Mouse (Mus musculus) ES-Bruce4 (cell line): ENCODE results near the gene Morf4l1. TPM values are rescaled to one million over a fixed set of nuclear protein-coding genes. Genes with fewer than 3 reads are reported as not detected.
"Not testable (repeated sequence)": the region's sequence is repeated elsewhere in the genome, so short reads cannot be mapped to it uniquely, and the experiment has no call there.

ENCODE experiments used
- H3K27ac ChIP-seq: 2 replicates; pipeline ENCODE4 v1.5.1; 2012; ENCODE audit warnings: low read length, inconsistent platforms; ENCODE audit not compliant: insufficient read depth
- H3K27me3 ChIP-seq: 2 replicates; pipeline ENCODE4 v1.6.1; 2012; ENCODE audit warnings: mild to moderate bottlenecking, low read length, inconsistent platforms; ENCODE audit not compliant: control insufficient read depth, poor library complexity, insufficient read depth, severe bottlenecking
- H3K36me3 ChIP-seq: 2 replicates; pipeline ENCODE4 v1.6.1; 2012; ENCODE audit warnings: inconsistent platforms, mild to moderate bottlenecking, low read length, moderate library complexity; ENCODE audit not compliant: control insufficient read depth, poor library complexity, insufficient read depth, severe bottlenecking
- H3K4me1 ChIP-seq: one replicate; pipeline ENCODE4 v1.8.1; 2011; ENCODE audit warnings: low read length; ENCODE audit not compliant: control insufficient read depth, insufficient read depth
- H3K4me3 ChIP-seq: 2 replicates; pipeline ENCODE4 v1.5.1; 2011; ENCODE audit warnings: low read depth, mild to moderate bottlenecking, low read length
- H3K9ac ChIP-seq: 2 replicates; pipeline ENCODE4 v1.6.1; 2012; ENCODE audit warnings: low read depth, mild to moderate bottlenecking, inconsistent platforms; ENCODE audit not compliant: poor library complexity, severe bottlenecking
- H3K9me3 ChIP-seq: replicated peaks from 2 replicates; pipeline ENCODE4 v1.6.1; 2012; ENCODE audit warnings: mild to moderate bottlenecking, low read length, inconsistent platforms; ENCODE audit not compliant: control insufficient read depth, poor library complexity, insufficient read depth, severe bottlenecking
- CTCF ChIP-seq: IDR thresholded peaks from one replicate; pipeline ENCODE4 v1.8.1; 2011; ENCODE audit warnings: low read depth, low read length
- EP300 ChIP-seq: IDR thresholded peaks from 2 replicates; pipeline ENCODE4 v1.6.1; 2011; ENCODE audit warnings: low read depth, low read length; ENCODE audit not compliant: insufficient read depth
- POLR2A ChIP-seq: IDR thresholded peaks from one replicate; pipeline ENCODE4 v1.8.1; 2011; ENCODE audit warnings: low read length; ENCODE audit not compliant: insufficient read depth
- polyA plus RNA-seq: library from polyadenylated mRNA; stranded (reverse); fragments of >200 nt; gene quantifications from 2 replicates; pipeline ENCODE4 v1.2.4, GENCODE M21; 2011; ENCODE audit warnings: low read depth; ENCODE audit not compliant: missing spikeins, insufficient read depth, insufficient read length

The Morf4l1 gene
- polyA plus RNA-seq, 1 experiment = 647 TPM

DNA sequence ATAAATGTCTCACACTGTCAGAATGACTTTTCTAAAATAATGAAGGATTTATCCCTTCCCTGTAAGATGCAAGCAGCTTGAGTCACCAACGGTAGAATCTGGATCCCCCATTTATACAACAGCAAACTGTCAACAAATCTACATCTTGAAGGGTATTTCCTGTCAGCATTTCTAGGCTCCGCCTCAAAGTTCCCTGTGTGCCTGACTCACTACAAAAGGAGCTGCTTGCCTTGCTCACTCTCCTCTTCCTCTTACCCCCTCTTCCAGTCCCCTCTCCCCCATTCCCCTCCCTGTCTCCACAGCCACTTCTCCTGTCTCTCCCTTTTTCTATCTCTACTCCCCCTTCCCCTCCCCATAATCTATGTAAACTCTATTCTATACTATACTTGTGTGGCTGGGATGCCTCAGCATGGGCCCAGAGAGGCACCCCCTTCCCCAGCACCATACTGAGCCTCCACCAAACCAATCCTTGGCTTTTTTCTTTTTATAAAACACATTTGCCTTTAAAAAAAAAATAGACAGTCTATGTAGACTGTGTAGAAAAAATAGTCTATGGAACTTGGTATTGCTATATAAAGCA lies 26.6 kb downstream of the Morf4l1 start:
- Histone ChIP-seq H3K36me3 (peaks cover 34% of the 10 kb centered on the region), H3K4me1 (no peaks in the 10 kb centered on the region), H3K27ac (no peak overlapping the region), H3K9ac (no peak overlapping the region), H3K4me3 (no peak overlapping the region), H3K9me3 (no peaks in the 10 kb centered on the region), H3K27me3 (no peaks in the 10 kb centered on the region)
- TF ChIP-seq EP300 = no peak

DNA sequence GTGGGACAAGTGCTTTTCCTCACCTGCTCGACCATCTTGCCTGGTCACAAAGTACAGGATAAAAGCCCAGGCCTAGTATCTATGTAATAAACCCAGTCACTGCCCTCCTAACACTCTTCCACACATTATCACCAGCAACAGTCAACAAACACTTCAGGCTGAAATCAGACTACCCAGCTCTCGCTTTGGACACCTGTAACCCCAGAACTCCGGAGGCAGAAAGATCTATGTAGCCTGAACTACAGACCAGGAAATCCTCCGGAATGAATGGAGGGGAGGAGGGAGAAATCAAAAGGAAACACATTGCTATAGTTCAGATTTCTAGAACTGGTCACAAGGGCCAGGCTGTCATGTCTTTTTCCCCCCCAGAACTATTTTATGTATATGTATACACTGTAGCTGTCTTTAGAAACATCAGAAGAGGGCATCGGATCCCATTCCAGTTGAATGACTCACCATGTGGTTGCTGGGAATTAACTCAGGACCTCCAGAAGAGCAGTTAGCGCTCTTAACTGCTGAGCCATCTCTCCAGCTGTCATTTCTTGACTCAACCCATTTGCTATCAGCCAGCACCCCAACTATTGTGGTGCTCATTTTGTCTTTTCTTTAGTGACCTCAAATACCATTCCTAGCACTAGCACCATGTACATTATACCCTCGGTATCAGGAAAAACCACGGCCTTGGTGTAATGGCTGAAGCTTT lies 29.7 kb downstream of the Morf4l1 start:
- H3K27me3 ChIP-seq = no peaks in the 10 kb centered on the region
- H3K27ac ChIP-seq = no peak overlapping the region
- TF ChIP-seq POLR2A (no peak), EP300 (no peak), CTCF (no peak)
- H3K36me3 ChIP-seq = peaks cover 10% of the 10 kb centered on the region
- H3K9me3 ChIP-seq = no peaks in the 10 kb centered on the region
- no peak overlapping the region for H3K9ac ChIP-seq
- H3K4me1 ChIP-seq = no peaks in the 10 kb centered on the region
- no peak overlapping the region for H3K4me3 ChIP-seq

DNA sequence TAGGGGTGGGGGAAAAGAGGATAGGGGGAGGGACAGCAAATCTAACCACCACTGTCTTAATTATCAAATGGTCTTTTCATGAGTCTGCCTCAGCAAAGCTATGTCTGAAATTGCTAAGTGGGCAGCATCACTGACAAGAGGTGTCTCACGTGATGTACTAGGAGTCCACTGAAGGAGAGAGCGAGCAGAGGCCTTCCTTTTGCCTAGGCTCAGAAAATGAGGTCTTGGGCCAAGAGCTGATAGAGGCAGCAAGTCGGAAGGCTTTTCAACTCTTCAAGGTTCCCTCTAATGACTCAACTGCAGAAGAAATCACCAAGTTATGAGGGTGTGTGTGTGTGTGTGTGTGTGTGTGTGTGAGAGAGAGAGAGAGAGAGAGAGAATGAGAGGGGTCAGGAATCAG lies 30.4 kb downstream of the Morf4l1 start:
- H3K4me1 ChIP-seq = no peaks in the 10 kb centered on the region
- H3K27ac ChIP-seq = no peak overlapping the region
- no peak overlapping the region for H3K9ac ChIP-seq
- H3K27me3 ChIP-seq = no peaks in the 10 kb centered on the region
- no peak for TF ChIP-seq CTCF
- no peak for TF ChIP-seq EP300
- TF ChIP-seq POLR2A = no peak
- H3K36me3 ChIP-seq = peaks cover 2% of the 10 kb centered on the region; the same call in 1 of the 2 replicates
- no peaks in the 10 kb centered on the region for H3K9me3 ChIP-seq
- no peak overlapping the region for H3K4me3 ChIP-seq

DNA sequence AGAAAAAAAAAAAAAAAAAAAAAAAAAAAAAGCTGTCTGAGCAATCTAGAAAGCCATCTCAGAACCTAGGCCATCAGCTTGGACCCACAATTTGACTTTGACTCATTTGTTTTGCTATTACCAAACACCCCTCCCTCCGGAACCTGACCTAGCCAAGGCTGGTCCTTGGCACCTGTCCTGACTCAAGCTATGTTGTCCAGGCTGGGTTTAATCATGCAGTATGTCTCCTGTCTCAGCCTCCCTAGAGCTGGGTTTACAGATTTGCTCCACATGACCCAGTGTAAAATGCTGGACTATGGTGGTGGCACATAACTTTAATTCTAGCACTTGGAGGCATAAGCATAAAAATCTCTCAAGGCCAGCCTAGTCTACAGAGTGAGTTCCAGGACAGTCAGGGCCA lies 31.6 kb downstream of the Morf4l1 start:
- Histone ChIP-seq H3K4me1 (no peaks in the 10 kb centered on the region), H3K9me3 (no peaks in the 10 kb centered on the region), H3K4me3 (no peak overlapping the region), H3K36me3 (no peaks in the 10 kb centered on the region), H3K27ac (no peak overlapping the region), H3K9ac (no peak overlapping the region), H3K27me3 (no peaks in the 10 kb centered on the region)
- TF ChIP-seq EP300 (no peak), CTCF (no peak), POLR2A (no peak)

DNA sequence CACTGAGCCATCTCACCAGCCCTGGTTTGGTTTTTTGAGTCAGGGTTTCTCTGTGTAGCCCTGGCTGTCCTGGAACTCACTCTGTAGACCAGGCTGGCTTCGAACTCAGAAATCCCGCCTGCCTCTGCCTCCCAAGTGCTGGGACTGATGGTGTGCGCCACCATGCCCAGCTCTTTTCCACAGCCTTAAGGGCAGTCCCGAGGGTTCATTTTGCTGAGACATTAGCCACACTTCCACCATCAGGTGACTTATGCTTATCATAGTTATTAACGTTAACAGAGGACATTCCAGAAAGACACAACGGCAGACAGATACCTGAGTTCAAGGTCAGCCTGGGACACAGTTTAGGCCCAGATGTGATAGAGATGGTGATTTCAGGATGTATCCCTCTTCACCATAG lies 32.6 kb downstream of the Morf4l1 start:
- not testable (repeated sequence) for H3K27me3 ChIP-seq, H3K36me3 ChIP-seq, H3K9ac ChIP-seq, H3K4me1 ChIP-seq, H3K4me3 ChIP-seq, H3K27ac ChIP-seq, H3K9me3 ChIP-seq

DNA sequence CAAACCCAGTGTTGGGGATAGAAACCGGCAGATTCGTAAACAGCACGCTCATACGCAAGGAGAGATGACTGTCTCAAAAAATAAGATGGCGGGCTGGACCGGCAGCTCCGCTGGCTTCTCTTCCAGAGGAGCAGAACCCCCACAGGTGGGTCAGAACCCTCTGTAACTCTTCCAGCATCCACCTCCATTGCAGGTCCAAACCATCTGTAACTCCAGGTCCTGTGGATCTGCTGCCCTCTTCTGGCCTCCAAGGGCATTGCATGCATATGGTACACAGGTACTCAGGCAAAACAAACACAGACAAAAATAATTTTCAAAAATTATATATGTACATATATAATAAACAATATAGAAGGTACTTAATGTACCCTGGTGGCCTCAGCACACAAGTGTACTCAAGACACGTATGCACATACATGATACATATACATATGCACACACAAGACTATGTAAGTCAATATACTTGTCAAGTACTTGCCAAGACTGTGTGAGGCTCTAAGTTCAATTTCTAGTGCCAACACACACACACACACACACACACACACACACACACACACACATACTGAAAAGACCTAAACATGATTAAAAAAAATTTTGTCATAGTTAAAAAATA lies 37.6 kb downstream of the Morf4l1 start:
- H3K9me3 ChIP-seq = no peaks in the 10 kb centered on the region
- no peak overlapping the region for H3K9ac ChIP-seq
- no peaks in the 10 kb centered on the region for H3K4me1 ChIP-seq
- H3K27ac ChIP-seq = no peak overlapping the region
- H3K4me3 ChIP-seq = no peak overlapping the region
- H3K36me3 ChIP-seq = no peaks in the 10 kb centered on the region
- H3K27me3 ChIP-seq = no peaks in the 10 kb centered on the region; the same call in 1 of the 2 replicates
- TF ChIP-seq POLR2A = no peak
- TF ChIP-seq CTCF = peak; percentile 84
- no peak for TF ChIP-seq EP300
